Mouse (Mus musculus): Measurements from ENCODE around the gene Rps9.
A peak's percentile ranks its signal among the peaks of the same experiment; 100 is the strongest.
"Not testable (repeated sequence)": the region's sequence is repeated elsewhere in the genome, so short reads cannot be mapped to it uniquely, and the experiment has no call there.

Rps9 gene

GRCm38 (mm10) chr7:3698471-3698870 lies 5.3 kb upstream of the Rps9 start:
- no peak for DNase-seq (ENCODE audit: low read depth)

- no peak for DNase-seq (ENCODE audit: low read depth)
Observed at GRCm38 (mm10) chr7:3703148-3703878, 480 bp upstream of the Rps9 start.

- no peak for DNase-seq (ENCODE audit: low read depth)
Observed at GRCm38 (mm10) chr7:3704475-3704874, 682 bp downstream of the Rps9 start.

GRCm38 (mm10) chr7:3705461-3705860 lies 1.7 kb downstream of the Rps9 start:
- DNase-seq (ENCODE audit: low read depth): not testable (repeated sequence)

- no peak for DNase-seq (ENCODE audit: low read depth)
Observed at GRCm38 (mm10) chr7:3705911-3706310, 2.1 kb downstream of the Rps9 start.

- no peak for DNase-seq (ENCODE audit: low read depth)
Observed at GRCm38 (mm10) chr7:3706343-3706934, 2.6 kb downstream of the Rps9 start.

GRCm38 (mm10) chr7:3707027-3707426 lies 3.2 kb downstream of the Rps9 start:
- DNase-seq (ENCODE audit: low read depth): no peak

GRCm38 (mm10) chr7:3707568-3708413 lies 4.0 kb downstream of the Rps9 start:
- no peak for DNase-seq (ENCODE audit: low read depth)

- not testable (repeated sequence) for DNase-seq (ENCODE audit: low read depth)
Observed at GRCm38 (mm10) chr7:3708447-3708980, 4.7 kb downstream of the Rps9 start.

GRCm38 (mm10) chr7:3709000-3709399 lies 5.2 kb downstream of the Rps9 start:
- no peak for DNase-seq (ENCODE audit: low read depth)

- DNase-seq (ENCODE audit: low read depth): peak; percentile 59
Observed at GRCm38 (mm10) chr7:3712264-3712942, 8.6 kb downstream of the Rps9 start.

- no peak for DNase-seq (ENCODE audit: low read depth)
Observed at GRCm38 (mm10) chr7:3715249-3715648, 11.5 kb downstream of the Rps9 start.

- DNase-seq (ENCODE audit: low read depth): not testable (repeated sequence)
Observed at GRCm38 (mm10) chr7:3720268-3720667, 16.5 kb downstream of the Rps9 start, which contains the start of gene Pirb. TSS of gene Pirb (minus strand) at chr7:3720391.

- DNase-seq (ENCODE audit: low read depth): not testable (repeated sequence)
Observed at GRCm38 (mm10) chr7:3725459-3725858, 21.7 kb downstream of the Rps9 start.

- DNase-seq (ENCODE audit: low read depth): not testable (repeated sequence)
Observed at GRCm38 (mm10) chr7:3732675-3733074, 28.9 kb downstream of the Rps9 start.

Measured in fibroblast of lung, adult 2 months (primary cell).